Mouse (Mus musculus) monocyte, adult 5-6 weeks (primary cell): ENCODE results near the gene Luzp1. TPM values are rescaled to one million over a fixed set of nuclear protein-coding genes. Genes with fewer than 3 reads are reported as not detected.

ENCODE experiments used
- ATAC-seq: fragments of 153-309, 156-312 bp; replicated peaks from 2 replicates; pipeline ENCODE4 v1.8.0; 2017; ENCODE audit warnings: mild to moderate bottlenecking; ENCODE audit not compliant: low TSS enrichment, insufficient number of reproducible peaks, severe bottlenecking, poor library complexity, low FRiP score
- total RNA-seq: library from RNA; stranded (forward); fragments of 200-1000, 200-491, 200-594 nt; gene quantifications from 3 replicates; pipeline ENCODE4 v1.2.3, GENCODE M21; 2017

The Luzp1 gene
- total RNA-seq, 1 experiment from 2014 or later: 9.5 TPM

DNA sequence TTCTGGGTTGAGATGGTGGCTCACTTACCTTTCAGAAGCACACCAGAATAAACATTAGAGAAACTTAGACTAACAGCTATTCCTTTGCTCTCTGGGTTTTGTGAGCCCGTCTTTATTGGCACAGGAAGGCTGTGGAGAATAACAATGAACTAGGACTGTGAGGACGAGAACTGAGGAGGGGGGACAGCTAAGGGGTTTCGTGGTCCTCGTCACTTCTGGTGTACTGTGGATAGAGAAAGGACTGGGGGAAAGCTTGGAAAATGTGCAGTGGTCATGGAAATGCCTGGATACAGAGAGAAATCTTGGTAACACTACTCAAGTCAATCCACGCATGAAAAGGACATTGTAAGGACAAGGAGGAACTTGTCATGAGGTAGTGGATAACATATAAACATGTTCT is 52.3 kb downstream of the Luzp1 start:
- no peak for ATAC-seq

GRCm38 (mm10) chr4:136524309-136524708 is 54.7 kb downstream of the Luzp1 start:
- ATAC-seq: no peak

- ATAC-seq: peak; percentile 68
Measured at GRCm38 (mm10) chr4:136526412-136526811, 56.9 kb downstream of the Luzp1 start.

GRCm38 (mm10) chr4:136545151-136545550 is 75.6 kb downstream of the Luzp1 start:
- no peak for ATAC-seq

- no peak for ATAC-seq
Measured at GRCm38 (mm10) chr4:136546279-136547045, 76.9 kb downstream of the Luzp1 start.

DNA sequence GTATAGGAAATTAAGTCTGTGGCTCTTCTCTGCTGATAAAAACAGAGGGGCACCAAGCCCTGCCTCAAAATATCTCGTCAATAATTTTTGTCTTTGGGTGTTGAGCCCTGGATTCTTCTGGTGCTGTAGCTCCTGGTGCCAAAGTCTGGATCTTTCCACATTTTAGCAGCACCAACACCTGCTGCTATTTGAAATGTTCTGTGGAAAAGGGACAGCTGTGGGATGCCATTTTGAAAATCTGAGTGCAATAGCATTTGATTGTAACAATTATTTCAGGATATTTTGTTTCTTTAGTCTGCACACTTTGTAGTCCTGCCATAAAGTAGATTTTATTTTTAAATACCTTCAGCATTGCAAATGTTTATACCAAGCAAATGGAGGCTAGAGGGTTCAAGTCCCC is 78.2 kb downstream of the Luzp1 start:
- ATAC-seq: no peak

DNA sequence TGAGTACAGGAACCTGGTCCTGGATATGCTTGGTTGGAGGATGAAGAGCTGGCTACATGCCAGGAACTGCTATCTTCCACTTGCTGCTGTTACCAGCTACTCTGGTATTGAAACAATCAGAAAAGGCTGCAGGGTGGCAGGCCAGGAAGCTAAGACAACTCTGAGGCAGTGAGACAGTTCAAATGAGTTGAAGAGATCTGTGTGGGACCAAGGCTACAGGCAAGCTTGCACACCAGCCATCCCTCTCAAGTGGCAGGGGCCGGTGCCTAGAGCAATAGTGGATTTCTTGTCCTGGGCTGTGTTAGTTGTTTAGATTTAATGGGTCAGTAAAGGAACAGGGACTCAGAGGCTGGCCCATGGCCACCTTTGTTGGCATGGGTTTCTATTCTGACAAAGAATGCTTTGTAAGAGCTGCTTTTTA is 78.8 kb downstream of the Luzp1 start:
- no peak for ATAC-seq

GRCm38 (mm10) chr4:136553108-136553507 is 83.5 kb downstream of the Luzp1 start:
- no peak for ATAC-seq

GRCm38 (mm10) chr4:136557638-136558037 is 88.1 kb downstream of the Luzp1 start:
- ATAC-seq: no peak

- no peak for ATAC-seq
Measured at GRCm38 (mm10) chr4:136559690-136560089, 90.1 kb downstream of the Luzp1 start.

DNA sequence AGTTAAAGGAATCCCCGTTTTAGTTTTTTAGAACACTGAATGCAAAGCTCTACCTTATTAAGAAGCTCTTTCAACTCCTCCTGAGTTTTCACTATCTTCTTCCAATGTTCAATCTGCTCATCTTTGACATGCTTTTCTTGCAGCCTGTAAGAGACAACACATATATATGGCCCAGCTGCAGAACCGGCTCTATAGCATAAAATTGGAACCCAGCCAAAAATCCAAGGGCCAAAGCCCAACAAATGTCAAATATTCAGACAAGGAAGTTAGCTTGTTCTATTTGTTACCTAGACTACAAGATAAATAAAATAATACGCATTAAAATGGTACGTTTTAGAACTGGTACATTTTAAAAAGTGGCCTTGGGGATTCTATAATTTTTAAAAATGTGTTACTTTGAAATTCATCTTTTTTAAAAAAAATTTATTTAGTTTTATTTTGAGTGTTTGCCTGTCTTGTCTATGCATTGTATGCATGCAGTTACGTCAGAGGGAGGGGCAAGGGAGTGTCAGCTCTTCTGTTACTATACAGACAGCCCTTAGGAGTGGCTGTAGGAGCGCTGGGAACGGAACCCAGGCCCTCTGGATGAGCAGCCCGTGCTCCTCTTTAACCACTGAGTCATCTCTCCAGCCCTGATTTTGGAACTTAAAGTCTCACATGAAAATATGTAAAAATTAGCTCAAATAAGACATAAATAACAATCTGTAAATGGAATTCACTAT is 90.9 kb downstream of the Luzp1 start:
- no peak for ATAC-seq

- no peak for ATAC-seq
Measured at GRCm38 (mm10) chr4:136562755-136563154, 93.2 kb downstream of the Luzp1 start.

DNA sequence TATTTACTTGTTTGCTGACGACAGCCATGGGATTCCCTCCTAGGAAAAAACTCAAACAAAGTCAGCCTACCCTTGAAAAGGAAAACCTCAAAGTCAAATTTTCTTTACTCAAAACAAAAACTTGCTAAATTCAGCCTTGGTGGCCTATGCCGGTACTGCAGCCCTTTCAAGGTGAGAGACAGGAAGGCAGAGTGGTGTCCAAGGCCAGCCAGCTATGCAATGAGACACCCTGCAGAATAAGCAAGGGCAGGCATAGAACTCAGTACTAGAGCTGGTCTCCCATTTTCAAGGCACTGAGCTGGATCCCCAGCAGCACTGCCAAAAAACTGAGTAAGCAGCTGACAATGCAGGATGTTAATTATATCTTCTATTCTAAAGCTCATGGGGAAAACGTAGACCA is 99.1 kb downstream of the Luzp1 start:
- no peak for ATAC-seq

GRCm38 (mm10) chr4:136569998-136570397 is 100.4 kb downstream of the Luzp1 start:
- ATAC-seq: 0 out of 2 replicates have a peak, but pooled peaks have one; percentile 50

DNA sequence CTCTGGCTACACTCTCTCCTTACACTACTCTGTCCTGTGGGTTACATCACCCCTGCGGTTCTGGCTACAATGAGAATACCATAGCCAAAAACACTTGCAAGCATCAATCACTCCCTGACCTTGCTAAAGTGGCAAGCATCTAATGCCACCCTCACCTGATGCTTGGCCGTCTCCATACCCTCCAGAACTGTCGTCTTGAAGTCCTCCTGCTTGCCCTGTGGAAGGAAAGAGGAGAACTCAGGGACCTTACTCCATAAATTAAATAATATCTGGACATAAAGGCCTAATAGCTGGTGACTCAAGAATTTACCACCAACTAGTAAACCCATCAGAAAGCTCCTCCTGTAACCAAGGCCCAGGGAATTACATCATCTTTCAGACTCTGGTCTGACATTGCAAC is 112.3 kb downstream of the Luzp1 start:
- no peak for ATAC-seq

GRCm38 (mm10) chr4:136587221-136587827 is 117.8 kb downstream of the Luzp1 start:
- ATAC-seq: no peak

DNA sequence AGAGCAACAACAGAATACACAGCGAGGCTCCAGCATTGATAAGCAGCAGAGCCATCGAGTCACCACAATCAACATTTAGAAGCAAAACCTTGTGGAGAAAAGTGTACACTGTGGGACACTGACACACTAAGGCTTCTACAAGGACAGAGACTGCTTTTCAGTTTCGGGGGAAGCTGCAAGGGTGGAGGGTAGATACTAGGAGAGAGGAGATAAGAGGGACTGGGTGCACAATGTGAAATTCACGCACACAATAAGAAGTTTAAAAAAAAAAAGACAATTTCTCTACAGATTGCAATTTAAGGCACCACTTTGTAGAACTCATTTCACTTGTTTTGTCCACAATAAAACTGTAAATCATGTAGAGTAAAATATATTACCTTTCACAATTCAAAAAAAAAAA is 118.4 kb downstream of the Luzp1 start:
- ATAC-seq: no peak

DNA sequence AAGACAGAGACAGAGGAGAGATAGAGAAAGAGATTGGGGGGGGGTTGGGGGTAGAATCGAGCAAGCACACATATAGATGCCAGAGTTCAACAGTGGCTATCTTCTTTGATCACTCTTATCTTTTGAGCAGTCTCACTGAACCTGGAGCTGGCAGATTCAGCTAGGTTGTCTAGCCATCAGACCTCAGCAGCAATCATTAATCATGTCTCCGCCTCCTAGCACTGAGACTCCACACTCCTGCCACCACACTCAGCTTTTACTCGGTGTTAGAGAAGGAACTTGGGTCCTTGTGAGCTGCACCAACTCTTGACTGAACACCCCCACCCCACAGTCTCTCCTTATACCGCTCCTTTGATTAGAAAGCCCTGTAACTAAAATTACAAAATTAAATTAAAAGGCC is 122.5 kb downstream of the Luzp1 start:
- no peak for ATAC-seq

GRCm38 (mm10) chr4:136594006-136594405 is 124.4 kb downstream of the Luzp1 start:
- ATAC-seq: no peak

DNA sequence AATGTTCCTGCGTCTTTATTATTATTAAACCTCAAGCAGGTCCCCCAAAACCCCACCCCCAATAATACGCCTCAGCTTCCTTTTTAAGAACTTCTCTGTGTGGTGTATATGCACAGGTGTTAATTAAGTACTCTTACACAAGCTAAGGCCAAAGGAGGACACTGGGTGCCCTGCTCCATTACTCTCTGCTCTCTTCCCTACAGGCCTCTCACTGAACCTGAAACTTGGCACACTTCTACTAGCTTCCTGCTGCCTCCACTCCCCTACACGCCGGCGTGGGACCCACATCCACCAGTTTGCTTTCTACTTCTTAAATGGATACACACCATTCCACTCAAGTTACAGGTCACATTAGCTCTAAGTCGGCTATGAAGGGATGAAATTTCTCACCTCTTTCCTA is 125.7 kb downstream of the Luzp1 start:
- ATAC-seq: no peak
